Mouse (Mus musculus): Measurements from ENCODE around the gene Kirrel2. TPM values are rescaled to one million over a fixed set of nuclear protein-coding genes. Genes with fewer than 3 reads are reported as not detected.

Kirrel2 gene
- polyA plus RNA-seq, 1 experiment from 2014 or later, result 0.29 TPM

DNA sequence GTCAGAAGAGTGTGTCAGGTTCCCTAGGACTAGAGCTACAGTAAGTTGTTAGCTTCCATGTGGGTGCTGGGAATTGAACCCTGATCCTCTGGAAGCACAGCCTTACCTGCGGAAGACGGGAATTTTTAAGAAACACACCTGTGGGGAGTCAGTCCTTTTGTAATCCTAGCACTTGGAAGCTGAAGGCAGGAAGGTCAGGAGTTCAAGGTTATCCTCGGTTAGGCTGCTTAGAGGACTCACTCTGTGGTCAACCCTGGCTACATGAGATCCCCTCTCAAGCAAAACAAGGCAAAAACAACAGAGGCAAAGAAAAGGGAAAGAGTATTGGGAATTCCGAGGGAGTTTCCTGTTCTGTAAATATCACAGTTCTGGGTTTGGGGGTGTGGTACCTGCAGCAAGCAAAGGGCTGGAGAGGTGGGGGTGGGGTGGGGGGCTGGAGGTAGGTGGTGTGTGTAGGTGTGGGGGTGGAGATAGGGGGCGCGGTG, 7.4 kb upstream of the Kirrel2 start:
- Histone ChIP-seq H3K4me1 (peaks cover 17% of the 10 kb centered on the region), H3K36me3 (replicated peaks) (no peaks in the 10 kb centered on the region), H3K27me3 (ENCODE audit: poor library complexity, severe bottlenecking) (peaks cover 89% of the 10 kb centered on the region), H3K27ac (no peak overlapping the region), H3K4me3 (no peak overlapping the region), H3K9me3 (no peaks in the 10 kb centered on the region)
- 14% methylated on average over 6 of the region's 6 CpGs for WGBS
- no peak for DNase-seq (ENCODE audit: extremely low spot score, low spot score)

DNA sequence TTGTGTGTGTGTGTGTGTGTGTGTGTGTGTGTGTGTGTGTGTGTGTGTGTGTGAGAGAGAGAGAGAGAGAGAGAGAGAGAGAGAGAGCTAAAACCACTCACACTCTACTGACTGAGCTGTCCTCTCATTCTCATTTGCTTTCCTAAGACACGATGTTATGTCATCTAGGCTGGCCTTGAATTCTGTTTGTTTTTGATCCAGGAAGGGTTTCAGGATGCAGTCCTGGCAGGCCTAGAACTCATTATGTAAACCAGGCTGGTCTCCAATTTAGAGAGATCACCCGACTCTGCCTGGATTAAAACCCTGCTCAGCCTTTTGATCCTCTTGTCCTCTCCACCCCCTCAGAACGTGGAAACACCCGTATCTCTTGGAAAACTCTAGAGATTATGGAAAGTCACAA, 6.5 kb upstream of the Kirrel2 start:
- peaks cover 17% of the 10 kb centered on the region for H3K4me1 ChIP-seq
- no peak overlapping the region for H3K4me3 ChIP-seq
- H3K27ac ChIP-seq, result no peak overlapping the region
- H3K27me3 ChIP-seq (ENCODE audit: poor library complexity, severe bottlenecking), result peaks cover 98% of the 10 kb centered on the region
- 13% methylated on average over 4 of the region's 4 CpGs for WGBS
- DNase-seq (ENCODE audit: extremely low spot score, low spot score), result no peak
- no peaks in the 10 kb centered on the region for H3K36me3 ChIP-seq (replicated peaks)
- no peaks in the 10 kb centered on the region for H3K9me3 ChIP-seq

DNA sequence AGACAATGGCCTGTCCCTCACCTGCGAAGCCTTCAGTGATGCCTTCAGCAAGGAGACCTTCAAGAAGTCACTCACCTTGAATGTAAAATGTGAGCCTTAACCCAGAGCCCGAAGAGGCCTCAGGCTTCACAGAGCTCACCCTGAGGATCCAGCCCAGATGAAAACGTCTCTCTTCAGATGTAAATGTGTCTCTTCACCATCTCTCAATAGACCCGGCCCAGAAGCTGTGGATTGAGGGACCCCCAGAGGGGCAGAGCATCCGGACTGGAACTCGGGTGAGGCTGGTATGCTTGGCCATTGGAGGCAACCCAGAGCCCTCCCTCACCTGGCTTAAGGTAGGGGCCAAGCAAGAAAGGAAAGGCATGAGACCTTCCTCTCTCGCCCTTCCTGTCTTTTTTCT, 6.1 kb upstream of the Kirrel2 start:
- H3K27ac ChIP-seq, result no peak overlapping the region
- peaks cover 100% of the 10 kb centered on the region for H3K27me3 ChIP-seq (ENCODE audit: poor library complexity, severe bottlenecking)
- no peaks in the 10 kb centered on the region for H3K36me3 ChIP-seq (replicated peaks)
- H3K9me3 ChIP-seq, result no peaks in the 10 kb centered on the region
- 27% methylated on average over 7 of the region's 7 CpGs for WGBS
- no peak overlapping the region for H3K4me3 ChIP-seq
- peaks cover 17% of the 10 kb centered on the region for H3K4me1 ChIP-seq
- no peak for DNase-seq (ENCODE audit: extremely low spot score, low spot score)

DNA sequence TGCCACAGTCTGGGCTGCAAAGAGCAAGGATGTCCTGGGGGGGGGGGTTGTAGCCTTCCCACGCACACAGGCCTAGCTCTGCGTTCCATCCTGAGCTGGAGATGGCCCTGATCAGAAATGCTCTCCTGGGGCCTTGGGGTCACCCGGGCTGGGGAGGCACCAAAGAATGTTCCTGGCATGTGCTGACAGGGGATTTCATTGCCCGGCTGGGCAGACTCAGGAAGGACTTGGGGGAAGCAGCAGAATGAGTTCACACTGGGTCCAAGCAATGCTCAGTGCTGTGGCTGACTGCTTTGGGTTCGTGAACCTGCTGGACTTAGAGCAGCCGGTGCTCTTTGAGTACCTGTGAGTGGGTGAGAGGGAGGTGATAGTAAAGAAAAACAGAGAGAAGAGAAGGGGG, 2.0 kb upstream of the Kirrel2 start:
- no peak overlapping the region for H3K4me3 ChIP-seq
- no peak overlapping the region for H3K27ac ChIP-seq
- H3K36me3 ChIP-seq (replicated peaks), result no peaks in the 10 kb centered on the region
- DNase-seq (ENCODE audit: extremely low spot score, low spot score), result no peak
- peaks cover 100% of the 10 kb centered on the region for H3K27me3 ChIP-seq (ENCODE audit: poor library complexity, severe bottlenecking)
- no peaks in the 10 kb centered on the region for H3K9me3 ChIP-seq
- 33% methylated on average over 6 of the region's 6 CpGs for WGBS
- H3K4me1 ChIP-seq, result peaks cover 23% of the 10 kb centered on the region

DNA sequence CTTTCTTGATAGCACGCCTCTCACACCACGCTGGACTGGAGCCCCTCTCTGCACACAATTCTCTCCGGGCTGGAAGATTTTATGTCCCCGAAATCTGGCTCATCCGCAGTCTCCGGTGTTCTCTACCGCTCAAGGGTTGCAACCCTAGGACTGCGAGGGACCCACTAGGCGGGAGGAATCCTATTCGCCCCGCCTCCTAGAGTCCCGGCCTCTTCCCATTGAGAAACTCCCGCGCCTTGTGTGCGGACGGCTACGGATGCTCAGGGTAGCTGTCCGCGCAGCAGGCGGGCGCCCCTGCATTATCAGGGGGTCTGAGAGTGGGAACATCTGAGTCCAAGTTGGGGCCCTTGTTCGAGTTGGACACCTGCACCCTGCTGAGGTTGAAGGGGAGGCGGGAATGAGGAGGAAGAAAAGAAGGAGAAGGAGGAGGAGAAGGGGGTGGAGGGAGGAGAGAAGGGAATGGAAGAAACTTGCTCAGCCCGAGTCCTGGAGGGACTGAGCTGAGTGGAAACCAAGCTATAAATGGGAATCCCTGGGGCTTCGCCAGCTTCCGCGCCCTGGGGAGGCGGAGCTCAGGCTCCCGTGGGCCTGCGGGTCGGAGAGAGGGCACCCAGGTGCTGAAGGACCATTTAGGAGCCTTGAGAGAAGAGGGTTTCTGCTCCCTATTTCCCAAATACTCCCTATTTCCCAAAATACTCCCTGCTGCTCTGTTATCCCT, 420 bp downstream of the Kirrel2 start:
- no peaks in the 10 kb centered on the region for H3K9me3 ChIP-seq
- WGBS, result under 1% methylated on average over 31 of the region's 31 CpGs
- H3K36me3 ChIP-seq (replicated peaks), result no peaks in the 10 kb centered on the region
- H3K27me3 ChIP-seq (ENCODE audit: poor library complexity, severe bottlenecking), result peaks cover 100% of the 10 kb centered on the region
- H3K4me1 ChIP-seq, result peaks cover 34% of the 10 kb centered on the region
- DNase-seq (ENCODE audit: extremely low spot score, low spot score), result no peak
- no peak overlapping the region for H3K27ac ChIP-seq
- H3K4me3 ChIP-seq, result peak overlapping the region; percentile 41

DNA sequence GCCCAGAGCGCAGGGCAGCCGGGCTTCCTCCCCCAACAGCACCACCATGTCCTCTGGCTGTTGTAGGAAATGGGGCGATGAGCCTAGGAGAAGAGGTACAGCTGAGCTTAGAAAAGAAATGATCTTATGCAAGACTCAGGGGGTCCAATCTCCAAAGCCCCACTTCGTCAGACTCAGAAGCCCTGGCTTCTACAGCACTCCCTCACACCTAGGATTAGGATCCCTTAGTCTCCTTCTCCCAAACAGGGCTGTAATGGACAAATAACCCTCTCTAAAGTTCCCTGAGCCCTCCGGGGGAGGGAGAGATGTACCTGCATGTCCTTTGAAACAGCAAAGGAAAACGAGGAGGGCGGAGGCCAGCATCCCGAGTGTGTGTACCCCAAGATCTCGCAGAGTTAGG, 1.0 kb downstream of the Kirrel2 start:
- DNase-seq (ENCODE audit: extremely low spot score, low spot score), result no peak
- WGBS, result under 1% methylated on average over 9 of the region's 9 CpGs
- Histone ChIP-seq H3K36me3 (replicated peaks) (no peaks in the 10 kb centered on the region), H3K4me3 (peak overlapping the region; percentile 41), H3K27ac (no peak overlapping the region), H3K9me3 (no peaks in the 10 kb centered on the region), H3K4me1 (peaks cover 34% of the 10 kb centered on the region), H3K27me3 (ENCODE audit: poor library complexity, severe bottlenecking) (peaks cover 100% of the 10 kb centered on the region)

DNA sequence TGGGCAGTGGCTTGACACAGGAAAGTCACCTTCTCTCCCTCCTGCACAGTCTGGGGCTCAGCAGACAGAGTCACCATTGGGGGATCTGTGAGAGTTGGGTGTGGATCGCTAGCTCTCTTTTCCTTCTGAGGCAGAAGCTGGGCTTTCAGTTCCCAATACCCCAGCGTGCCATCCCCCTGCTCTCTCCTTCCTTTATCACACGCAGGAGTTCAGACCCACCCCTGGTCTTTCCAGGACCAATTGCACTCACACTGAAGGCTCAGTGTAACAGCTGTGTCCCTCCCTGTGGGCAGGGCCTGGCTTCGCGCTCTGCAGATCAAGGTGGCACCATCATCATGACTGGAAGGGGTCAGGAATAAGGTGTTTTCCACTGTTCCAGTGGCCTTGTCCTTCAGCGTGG, 3.2 kb downstream of the Kirrel2 start:
- no peaks in the 10 kb centered on the region for H3K36me3 ChIP-seq (replicated peaks)
- no peaks in the 10 kb centered on the region for H3K9me3 ChIP-seq
- no peak for DNase-seq (ENCODE audit: extremely low spot score, low spot score)
- H3K27me3 ChIP-seq (ENCODE audit: poor library complexity, severe bottlenecking), result peaks cover 97% of the 10 kb centered on the region
- peak overlapping the region; percentile 32; the same call in 1 of the 2 replicates for H3K4me3 ChIP-seq
- H3K4me1 ChIP-seq, result peaks cover 34% of the 10 kb centered on the region
- no peak overlapping the region for H3K27ac ChIP-seq
- WGBS, result 5% methylated on average over 6 of the region's 6 CpGs

DNA sequence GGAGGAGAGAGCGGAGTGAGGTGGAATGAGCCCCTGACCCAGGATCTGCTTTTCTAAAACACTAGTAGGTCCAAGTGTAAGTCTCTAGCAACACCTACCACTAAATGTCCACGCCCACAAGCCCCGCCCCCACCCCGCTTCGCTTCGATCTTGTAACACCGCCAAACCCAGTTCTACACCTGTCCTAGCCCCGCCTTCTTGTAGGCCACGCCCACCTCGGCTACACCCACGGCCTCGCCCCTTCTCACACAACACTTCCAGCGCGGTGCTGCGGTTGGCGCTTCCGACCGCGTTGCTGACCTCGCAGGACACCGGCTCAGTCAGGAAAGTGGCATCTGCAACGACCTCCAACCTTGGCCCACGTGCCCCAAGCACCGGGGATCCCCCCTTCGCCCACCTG, 3.7 kb downstream of the Kirrel2 start:
- peak overlapping the region; percentile 32; the same call in 1 of the 2 replicates for H3K4me3 ChIP-seq
- peaks cover 92% of the 10 kb centered on the region for H3K27me3 ChIP-seq (ENCODE audit: poor library complexity, severe bottlenecking)
- H3K27ac ChIP-seq, result no peak overlapping the region
- no peak for DNase-seq (ENCODE audit: extremely low spot score, low spot score)
- no peaks in the 10 kb centered on the region for H3K36me3 ChIP-seq (replicated peaks)
- peaks cover 34% of the 10 kb centered on the region for H3K4me1 ChIP-seq
- 2% methylated on average over 25 of the region's 25 CpGs for WGBS
- no peaks in the 10 kb centered on the region for H3K9me3 ChIP-seq

DNA sequence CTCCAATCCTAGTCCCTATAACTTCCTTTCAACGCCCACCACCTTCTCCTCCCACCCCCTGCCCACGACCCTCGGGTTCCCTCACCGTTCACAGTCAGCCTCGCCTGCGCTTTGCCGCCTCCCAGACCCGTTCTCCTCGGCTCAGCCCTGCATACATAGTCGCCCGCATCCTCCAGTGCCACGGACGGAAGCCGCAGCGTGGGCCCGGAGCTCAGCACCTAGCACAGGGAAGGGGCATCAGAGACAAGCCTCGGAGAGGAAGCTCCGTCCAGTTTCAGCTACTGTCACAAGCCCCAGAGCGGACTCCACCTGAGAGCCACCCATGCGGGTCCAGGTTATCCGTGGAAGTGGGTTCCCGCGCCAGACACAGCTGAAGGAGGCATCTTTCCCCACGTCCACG, 4.2 kb downstream of the Kirrel2 start:
- H3K36me3 ChIP-seq (replicated peaks), result no peaks in the 10 kb centered on the region
- no peaks in the 10 kb centered on the region; the same call in 1 of the 2 replicates for H3K9me3 ChIP-seq
- H3K27me3 ChIP-seq (ENCODE audit: poor library complexity, severe bottlenecking), result peaks cover 87% of the 10 kb centered on the region
- H3K4me1 ChIP-seq, result peaks cover 32% of the 10 kb centered on the region
- H3K4me3 ChIP-seq, result peak overlapping the region; percentile 32; the same call in 1 of the 2 replicates
- 13% methylated on average over 25 of the region's 25 CpGs for WGBS
- DNase-seq (ENCODE audit: extremely low spot score, low spot score), result no peak
- H3K27ac ChIP-seq, result no peak overlapping the region

DNA sequence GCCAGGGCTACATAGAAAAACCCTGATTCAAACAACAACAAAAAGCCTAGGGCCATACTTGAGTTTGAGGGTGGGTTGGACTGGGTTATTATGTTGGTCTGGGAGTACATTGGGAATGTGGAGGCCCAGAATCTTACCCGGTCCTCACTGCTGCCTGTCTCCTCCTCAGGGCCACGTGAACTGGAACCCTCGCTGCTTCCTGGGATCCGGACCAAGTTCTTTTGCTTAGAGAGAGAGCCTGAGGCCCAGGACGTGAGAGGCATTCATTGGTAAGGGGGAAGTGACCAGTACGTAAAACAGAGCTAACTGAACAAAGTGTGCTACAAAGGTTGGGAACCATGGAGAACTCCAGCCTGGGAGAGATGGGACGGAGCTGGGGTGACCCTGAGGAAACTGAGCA, 7.2 kb downstream of the Kirrel2 start:
- WGBS, result 78% methylated on average over 7 of the region's 7 CpGs
- Histone ChIP-seq H3K4me3 (no peak overlapping the region), H3K4me1 (peaks cover 20% of the 10 kb centered on the region), H3K36me3 (replicated peaks) (no peaks in the 10 kb centered on the region), H3K27me3 (ENCODE audit: poor library complexity, severe bottlenecking) (peaks cover 74% of the 10 kb centered on the region), H3K27ac (no peak overlapping the region), H3K9me3 (peaks cover 17% of the 10 kb centered on the region; the same call in 1 of the 2 replicates)
- DNase-seq (ENCODE audit: extremely low spot score, low spot score), result no peak

DNA sequence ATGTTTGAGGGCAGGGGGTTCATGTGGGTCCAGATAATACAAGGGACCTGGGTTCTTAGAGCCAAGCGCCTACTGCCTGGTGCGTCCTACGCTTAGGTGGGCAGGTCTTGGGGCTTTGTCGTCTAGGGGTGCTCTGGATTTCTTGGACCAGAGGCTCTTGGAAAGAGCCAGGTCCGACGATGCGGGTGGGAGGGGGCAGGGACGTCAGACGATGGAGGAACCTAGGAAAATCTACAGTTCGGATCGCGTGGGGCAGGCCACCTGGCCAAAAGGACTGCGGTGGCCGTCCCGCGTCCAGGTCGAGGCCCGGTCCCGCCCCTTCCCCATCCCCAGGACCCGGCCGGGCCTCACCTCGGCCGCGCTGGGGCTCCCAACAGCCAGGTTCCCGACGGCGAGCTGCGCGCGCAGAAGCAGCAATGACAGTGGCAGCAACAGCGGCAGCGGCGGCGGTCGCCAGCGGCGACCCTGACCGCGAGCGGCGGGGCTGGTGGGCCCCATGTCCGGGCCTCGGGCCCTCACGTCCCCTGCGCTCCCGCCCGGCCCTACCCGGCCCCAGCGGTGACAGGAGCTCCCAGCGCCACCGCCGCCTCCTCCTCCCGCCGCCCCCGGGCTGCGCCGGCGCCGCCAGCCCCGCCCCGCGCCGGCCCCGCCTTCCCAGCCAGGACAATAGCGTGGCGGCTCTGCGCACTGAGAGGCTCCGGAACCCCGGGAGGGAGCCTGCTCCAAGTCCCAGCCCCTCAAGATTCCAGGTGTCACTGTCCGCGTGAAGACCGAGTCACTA, 12.3 kb downstream of the Kirrel2 start, which contains the start of gene Aplp1:
Gene Aplp1, minus strand, starts transcription at position 565 of the 781 bp plus-strand sequence.
- peaks cover 60% of the 10 kb centered on the region for H3K27me3 ChIP-seq (ENCODE audit: poor library complexity, severe bottlenecking)
- H3K36me3 ChIP-seq (replicated peaks), result peaks cover 13% of the 10 kb centered on the region; the same call in 1 of the 2 replicates
- H3K4me3 ChIP-seq, result peak within 1 kb of the TSS; percentile 77
- H3K9me3 ChIP-seq, result peaks cover 17% of the 10 kb centered on the region; the same call in 1 of the 2 replicates
- H3K4me1 ChIP-seq, result peaks cover 29% of the 10 kb centered on the region
- H3K27ac ChIP-seq, result peak within 1 kb of the TSS; percentile 85
- DNase-seq (ENCODE audit: extremely low spot score, low spot score), result peak; percentile 67
- under 1% methylated on average over 71 of the region's 72 CpGs for WGBS

DNA sequence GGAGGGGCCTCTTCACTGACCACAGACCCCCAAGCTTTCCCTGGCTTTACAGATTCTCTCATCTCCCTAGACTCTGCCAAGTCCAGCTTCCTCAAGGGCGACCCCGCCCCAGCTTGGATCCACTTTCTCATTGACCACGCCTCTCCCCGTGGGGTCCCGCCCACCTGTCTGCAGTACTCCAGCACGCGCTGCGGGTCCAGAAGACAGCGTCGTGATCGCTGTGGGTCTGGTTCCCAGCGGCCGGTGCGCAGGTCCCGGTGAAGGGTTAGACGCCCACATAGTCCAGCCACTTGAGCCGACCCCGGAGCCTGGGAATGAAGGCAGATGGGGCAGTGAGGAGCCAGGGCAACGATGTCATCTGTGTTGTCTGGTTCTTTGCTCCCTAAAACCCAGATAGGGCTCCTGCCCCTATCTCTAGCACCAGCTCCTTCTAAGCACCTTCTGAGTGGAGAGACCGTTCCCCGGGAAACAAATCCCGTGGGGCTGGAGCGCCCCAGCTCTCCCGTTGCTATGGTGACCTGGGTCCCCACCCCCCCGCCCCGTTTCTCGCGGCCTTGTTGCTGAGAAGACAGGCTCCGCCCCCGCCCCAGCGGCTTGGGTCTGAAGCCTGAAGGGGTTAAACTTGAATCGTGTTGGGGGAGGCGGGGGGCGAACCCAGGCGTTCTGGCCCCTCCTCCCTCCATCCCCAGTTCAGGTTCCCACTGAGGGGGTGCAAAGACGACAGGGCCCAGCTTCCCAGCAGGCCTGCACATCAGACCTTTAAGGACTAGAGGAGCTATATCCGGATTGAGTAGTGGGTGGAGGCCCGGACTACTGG, 13.1 kb downstream of the Kirrel2 start:
- Histone ChIP-seq H3K27ac (peak overlapping the region; percentile 85), H3K4me3 (peak overlapping the region; percentile 77), H3K9me3 (peaks cover 17% of the 10 kb centered on the region; the same call in 1 of the 2 replicates), H3K36me3 (replicated peaks) (peaks cover 21% of the 10 kb centered on the region), H3K27me3 (ENCODE audit: poor library complexity, severe bottlenecking) (peaks cover 61% of the 10 kb centered on the region), H3K4me1 (peaks cover 29% of the 10 kb centered on the region)
- WGBS, result under 1% methylated on average over 38 of the region's 38 CpGs
- peak; percentile 74 for DNase-seq (ENCODE audit: extremely low spot score, low spot score)

Data from forebrain, embryonic 10.5 days (tissue).